Mouse (Mus musculus) brain, embryonic 14.5 days (tissue): ENCODE data around the gene Rph3al.

Source experiments
- CTCF ChIP-seq: fragments of 200-500 bp; IDR thresholded peaks from 2 replicates; pipeline ENCODE4 v1.5.1; 2012; ENCODE audit warnings: inconsistent platforms, mild to moderate bottlenecking, moderate library complexity, borderline replicate concordance; ENCODE audit not compliant: insufficient read depth, insufficient read length; ENCODE audit errors: extremely low read depth
- POLR2A ChIP-seq: fragments of 200-500 bp; IDR thresholded peaks from 2 replicates; pipeline ENCODE4 v1.6.1; 2012; ENCODE audit warnings: mild to moderate bottlenecking, inconsistent platforms, borderline replicate concordance; ENCODE audit not compliant: poor library complexity, insufficient read depth, insufficient read length, severe bottlenecking; ENCODE audit errors: extremely low read depth

DNA sequence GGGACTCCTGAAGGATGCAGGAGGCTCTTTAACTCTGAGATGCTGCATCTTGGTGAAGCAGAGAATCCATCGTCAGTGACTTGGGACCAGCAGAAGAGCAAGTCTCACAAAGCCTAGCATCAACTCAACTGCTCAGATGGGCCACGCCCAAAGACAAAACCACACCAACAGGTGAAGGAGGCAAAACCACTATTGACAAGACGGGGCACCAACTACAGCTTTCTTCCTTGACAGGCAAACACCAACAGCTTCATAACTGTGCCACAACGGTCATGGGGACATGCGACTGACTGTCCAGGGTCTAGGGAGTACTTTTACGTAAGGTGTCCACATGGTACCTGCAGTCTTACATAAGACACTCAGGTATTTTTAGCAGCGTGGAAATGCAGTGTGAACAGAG lies 23.6 kb upstream of the Rph3al start:
- no peak for TF ChIP-seq CTCF
- no peak for TF ChIP-seq POLR2A
